Mouse (Mus musculus) MEL (cell line): ENCODE results near the gene Ccl4. TPM values are rescaled to one million over a fixed set of nuclear protein-coding genes. Genes with fewer than 3 reads are reported as not detected.

Experiments
- DNase-seq: peaks from one replicate; pipeline ENCODE4 v3.0.0; 2011; ENCODE audit warnings: low read depth, low spot score
- H3K27ac ChIP-seq: 2 replicates; pipeline ENCODE4 v1.5.1; 2012; ENCODE audit warnings: low read depth, mild to moderate bottlenecking, control low read depth, low read length, moderate library complexity; ENCODE audit not compliant: control insufficient read depth
- H3K27me3 ChIP-seq, 2 experiments: fragments of 150-350 bp in 1 of 2; sonication (generic) in 1 of 2; 2 replicates each; pipeline ENCODE4 v1.6.1; 2012; ENCODE audit warnings: low read length in 2 of 2, mild to moderate bottlenecking in 2 of 2, improper control_type of control experiment in 1 of 2, moderate library complexity in 1 of 2; ENCODE audit not compliant: insufficient read depth in 2 of 2, control insufficient read depth in 1 of 2
- H3K36me3 ChIP-seq, 2 experiments: 2 replicates each; pipeline ENCODE4 v1.6.1; 2012 to 2014; ENCODE audit warnings: low read length in 2 of 2, improper control_type of control experiment in 1 of 2, inconsistent platforms in 1 of 2, mild to moderate bottlenecking in 1 of 2; ENCODE audit not compliant: insufficient read depth in 2 of 2, control insufficient read depth in 1 of 2
- H3K4me1 ChIP-seq, 2 experiments: fragments of 150-350 bp in 1 of 2; sonication (generic) in 1 of 2; 2 replicates each; pipeline ENCODE4 v1.6.1; 2012; ENCODE audit warnings: low read length in 2 of 2, improper control_type of control experiment in 1 of 2, mild to moderate bottlenecking in 1 of 2; ENCODE audit not compliant: insufficient read depth in 2 of 2, control insufficient read depth in 1 of 2
- H3K4me3 ChIP-seq, 2 experiments: fragments of 150-350 bp in 1 of 2; sonication (generic) in 1 of 2; 2 replicates each; pipeline ENCODE4 v1.5.1; 2012; ENCODE audit warnings: low read depth in 2 of 2, low read length in 2 of 2, mild to moderate bottlenecking in 2 of 2, moderate library complexity in 2 of 2, control low read depth in 1 of 2, improper control_type of control experiment in 1 of 2; ENCODE audit not compliant: control insufficient read depth in 1 of 2, insufficient read depth in 1 of 2
- H3K79me2 ChIP-seq: 2 replicates; pipeline ENCODE4 v1.6.1; 2012; ENCODE audit warnings: mild to moderate bottlenecking, low read length, moderate library complexity; ENCODE audit not compliant: control insufficient read depth, poor library complexity, insufficient read depth
- H3K9ac ChIP-seq: 2 replicates; pipeline ENCODE4 v1.6.1; 2012; ENCODE audit warnings: low read depth, mild to moderate bottlenecking, control low read depth, low read length, moderate library complexity; ENCODE audit not compliant: control insufficient read depth, poor library complexity, severe bottlenecking
- H3K9me3 ChIP-seq: fragments of 150-350 bp; sonication (generic); replicated peaks from 2 replicates; pipeline ENCODE4 v1.6.1; 2012; ENCODE audit warnings: mild to moderate bottlenecking, low read length, improper control_type of control experiment, moderate library complexity; ENCODE audit not compliant: insufficient read depth
- BHLHE40 ChIP-seq: IDR thresholded peaks from 2 replicates; pipeline ENCODE4 v1.6.1; 2012; ENCODE audit warnings: low read depth, mild to moderate bottlenecking, inconsistent platforms, low read length, improper control_type of control experiment, borderline replicate concordance
- CHD1 ChIP-seq: IDR thresholded peaks from 2 replicates; pipeline ENCODE4 v1.6.1; 2012; ENCODE audit warnings: low read depth, mild to moderate bottlenecking, inconsistent platforms, low read length, improper control_type of control experiment
- CHD2 ChIP-seq: IDR thresholded peaks from 2 replicates; pipeline ENCODE4 v1.6.1; 2011; ENCODE audit warnings: low read length, improper control_type of control experiment
- CTCF ChIP-seq, 3 experiments: IDR thresholded peaks in 2 of 3; conservative IDR thresholded peaks in 1 of 3; 2 replicates each; pipeline ENCODE4 v1.5.1; 2011 to 2012; ENCODE audit warnings: low read length in 3 of 3, low read depth in 2 of 3, mild to moderate bottlenecking in 2 of 3, improper control_type of control experiment in 1 of 3, inconsistent platforms in 1 of 3, mixed read lengths in 1 of 3, moderate library complexity in 1 of 3; ENCODE audit not compliant: control insufficient read depth in 1 of 3, insufficient read depth in 1 of 3, poor library complexity in 1 of 3, severe bottlenecking in 1 of 3
- E2F4 ChIP-seq: IDR thresholded peaks from 2 replicates; pipeline ENCODE4 v1.6.1; 2011; ENCODE audit warnings: low read depth, low read length, improper control_type of control experiment, borderline replicate concordance
- ETS1 ChIP-seq: IDR thresholded peaks from 2 replicates; pipeline ENCODE4 v1.6.1; 2012; ENCODE audit warnings: low read depth, mild to moderate bottlenecking, inconsistent platforms, low read length, improper control_type of control experiment, moderate library complexity
- GABPA ChIP-seq: IDR thresholded peaks from 2 replicates; pipeline ENCODE4 v1.6.1; 2012; ENCODE audit warnings: low read depth, mild to moderate bottlenecking, inconsistent platforms, low read length, improper control_type of control experiment, moderate library complexity
- GATA1 ChIP-seq: IDR thresholded peaks from 2 replicates; pipeline ENCODE4 v1.6.1; 2011; ENCODE audit warnings: low read depth, low read length, improper control_type of control experiment
- HCFC1 ChIP-seq: IDR thresholded peaks from 2 replicates; pipeline ENCODE4 v1.6.1; 2012; ENCODE audit warnings: low read depth, mild to moderate bottlenecking, inconsistent platforms, low read length, improper control_type of control experiment, moderate library complexity
- JUND ChIP-seq: IDR thresholded peaks from 2 replicates; pipeline ENCODE4 v1.6.1; 2011; ENCODE audit warnings: low read depth, mild to moderate bottlenecking, improper control_type of control experiment, low read length
- KAT2A ChIP-seq: conservative IDR thresholded peaks from 2 replicates; pipeline ENCODE4 v1.6.1; 2012; ENCODE audit warnings: low read depth, low read length, improper control_type of control experiment, inconsistent platforms
- MAFK ChIP-seq: IDR thresholded peaks from 2 replicates; pipeline ENCODE4 v1.6.1; 2011; ENCODE audit warnings: low read depth, mild to moderate bottlenecking, low read length, improper control_type of control experiment, borderline replicate concordance
- MAX ChIP-seq: IDR thresholded peaks from 2 replicates; pipeline ENCODE4 v1.6.1; 2011; ENCODE audit warnings: low read length, improper control_type of control experiment
- MEF2A ChIP-seq: IDR thresholded peaks from 2 replicates; pipeline ENCODE4 v1.6.1; 2014; ENCODE audit warnings: low read depth, mild to moderate bottlenecking, inconsistent platforms, low read length, improper control_type of control experiment; ENCODE audit not compliant: poor library complexity, insufficient replicate concordance, severe bottlenecking; ENCODE audit errors: extremely low read depth
- MYB ChIP-seq: IDR thresholded peaks from 2 replicates; pipeline ENCODE4 v1.6.1; 2011; ENCODE audit warnings: mild to moderate bottlenecking, low read depth, low read length, improper control_type of control experiment
- NELFE ChIP-seq: IDR thresholded peaks from 2 replicates; pipeline ENCODE4 v1.6.1; 2011; ENCODE audit warnings: low read depth, low read length, improper control_type of control experiment
- NRF1 ChIP-seq: IDR thresholded peaks from 2 replicates; pipeline ENCODE4 v1.6.1; 2014; ENCODE audit warnings: low read depth, mild to moderate bottlenecking, inconsistent platforms, low read length, improper control_type of control experiment, moderate library complexity; ENCODE audit not compliant: poor library complexity, insufficient read depth, severe bottlenecking
- POLR2A ChIP-seq, 2 experiments: IDR thresholded peaks; 2 replicates each; pipeline ENCODE4 v1.6.1; 2011 to 2012; ENCODE audit warnings: low read length in 2 of 2, mild to moderate bottlenecking in 2 of 2, control low read depth in 1 of 2, improper control_type of control experiment in 1 of 2, low read depth in 1 of 2, moderate library complexity in 1 of 2; ENCODE audit not compliant: control insufficient read depth in 1 of 2, insufficient read depth in 1 of 2, poor library complexity in 1 of 2
- RAD21 ChIP-seq: IDR thresholded peaks from 2 replicates; pipeline ENCODE4 v1.6.1; 2011; ENCODE audit warnings: mild to moderate bottlenecking, low read depth, low read length, improper control_type of control experiment
- SIN3A ChIP-seq: IDR thresholded peaks from 2 replicates; pipeline ENCODE4 v1.6.1; 2012; ENCODE audit warnings: low read length, improper control_type of control experiment, inconsistent platforms
- TAL1 ChIP-seq: IDR thresholded peaks from 2 replicates; pipeline ENCODE4 v1.6.1; 2012; ENCODE audit warnings: mild to moderate bottlenecking, inconsistent platforms, low read length, moderate library complexity, mixed read lengths
- TBP ChIP-seq: IDR thresholded peaks from 2 replicates; pipeline ENCODE4 v1.8.0; 2011; ENCODE audit warnings: low read depth, low read length, improper control_type of control experiment
- UBTF ChIP-seq: IDR thresholded peaks from 2 replicates; pipeline ENCODE4 v1.6.1; 2012; ENCODE audit warnings: low read depth, mild to moderate bottlenecking, inconsistent platforms, low read length, improper control_type of control experiment, moderate library complexity, borderline replicate concordance; ENCODE audit not compliant: insufficient read depth
- USF2 ChIP-seq, 2 experiments: IDR thresholded peaks; 2 replicates each; pipeline ENCODE4 v1.6.1; 2011 to 2012; ENCODE audit warnings: improper control_type of control experiment in 2 of 2, low read length in 2 of 2, borderline replicate concordance in 1 of 2, inconsistent platforms in 1 of 2, low read depth in 1 of 2, mild to moderate bottlenecking in 1 of 2; ENCODE audit not compliant: insufficient read depth in 1 of 2
- ZKSCAN1 ChIP-seq: IDR thresholded peaks from 2 replicates; pipeline ENCODE4 v1.6.1; 2012; ENCODE audit warnings: low read depth, mild to moderate bottlenecking, inconsistent platforms, low read length, improper control_type of control experiment, moderate library complexity
- ZMIZ1 ChIP-seq: IDR thresholded peaks from 2 replicates; pipeline ENCODE4 v1.6.1; 2012; ENCODE audit warnings: low read depth, mild to moderate bottlenecking, inconsistent platforms, low read length, improper control_type of control experiment, moderate library complexity
- ZNF384 ChIP-seq: IDR thresholded peaks from 2 replicates; pipeline ENCODE4 v1.6.1; 2012; ENCODE audit warnings: low read depth, mild to moderate bottlenecking, inconsistent platforms, low read length, improper control_type of control experiment
- polyA plus RNA-seq, 2 experiments: library from polyadenylated mRNA; stranded (reverse) in 1 of 2; unstranded in 1 of 2; fragments of >175 nt in 1 of 2; fragments of >200 nt in 1 of 2; gene quantifications; 2 replicates each; pipeline versions ENCODE4 v1.2.1 to v1.2.4; 2012; ENCODE audit warnings: low replicate concordance in 2 of 2, low read depth in 1 of 2; ENCODE audit not compliant: insufficient read length in 2 of 2, insufficient read depth in 1 of 2, missing spikeins in 1 of 2
- total RNA-seq: library from RNA; depleted of rRNA; stranded (reverse); fragments of 300-350 nt; gene quantifications from 2 replicates; pipeline ENCODE4 v1.2.3, GENCODE M21; 2012; rRNA removed

The Ccl4 gene
- total RNA-seq: not detected in 2 replicates
- polyA plus RNA-seq: not detected

DNA sequence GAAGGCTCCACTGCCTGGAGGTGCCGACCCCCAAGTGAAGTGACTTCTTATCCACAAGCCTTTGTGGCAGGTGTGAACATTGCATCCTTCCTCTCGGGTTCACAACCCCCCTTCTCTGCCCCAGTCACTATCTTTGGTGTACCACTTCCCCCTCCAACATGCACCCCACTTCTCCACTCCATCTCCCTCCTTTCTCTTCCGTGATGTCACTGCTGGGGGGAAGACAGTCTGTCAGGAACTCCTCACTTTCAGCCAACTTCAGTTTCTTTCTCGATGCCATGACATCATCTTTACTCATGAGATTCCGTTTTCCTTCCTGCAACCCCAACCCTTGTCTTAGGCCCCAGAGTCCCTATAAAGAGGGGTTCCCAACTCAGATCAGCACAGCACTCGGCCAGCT lies at the start of gene Ccl4:
Gene Ccl4 (plus strand): TSS at position 381 of the 400 bp plus-strand sequence.
- Histone ChIP-seq H3K36me3 (no peaks in the 10 kb centered on the region), H3K79me2 (no peaks in the 10 kb centered on the region), H3K4me1 (no peaks in the 10 kb centered on the region), H3K27me3 (peaks cover 40 to 46% of the 10 kb centered on the region in 2 experiments), H3K9ac (no peak within 1 kb of the TSS), H3K4me3 (no peak within 1 kb of the TSS), H3K9me3 (no peaks in the 10 kb centered on the region), H3K27ac (no peak within 1 kb of the TSS)
- TF ChIP-seq KAT2A (no peak), GATA1 (no peak), E2F4 (no peak), BHLHE40 (no peak), ZMIZ1 (no peak), USF2 (IDR thresholded peaks at IDR 0.05; ENCODE audit: borderline replicate concordance in 1 of 2, insufficient read depth in 1 of 2, low read depth in 1 of 2, low read length in 2 of 2) (no peak), TBP (no peak), RAD21 (no peak), TAL1 (no peak), MAFK (no peak), MAX (no peak), GABPA (no peak), MEF2A (no peak), NELFE (no peak), SIN3A (no peak), CHD1 (no peak), HCFC1 (no peak), ZKSCAN1 (no peak)
- DNase-seq: no peak

DNA sequence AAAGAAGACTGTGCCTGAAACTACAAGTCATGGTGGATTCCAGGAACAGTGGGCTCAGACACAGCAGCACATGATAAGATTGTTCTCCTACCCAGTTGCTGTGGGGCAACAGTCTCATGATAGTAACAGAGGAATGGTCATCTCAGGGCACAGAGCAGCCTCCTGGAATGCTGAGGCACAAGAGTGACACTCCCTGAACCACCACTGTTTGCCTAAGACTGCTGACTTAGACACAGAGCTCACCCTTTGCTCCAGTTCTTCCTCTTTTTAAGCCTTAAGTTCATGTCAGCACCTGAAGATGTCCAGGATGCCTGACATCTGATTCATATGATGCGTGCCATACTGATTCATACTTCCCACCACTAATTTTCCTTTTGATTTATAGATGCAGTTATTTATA lies 45.8 kb upstream of the Ccl4 start:
- peak; percentile 15 for DNase-seq
- Histone ChIP-seq H3K4me3 (no peak overlapping the region), H3K27me3 (peaks cover 10 to 28% of the 10 kb centered on the region in 2 experiments), H3K9ac (no peak overlapping the region), H3K9me3 (no peaks in the 10 kb centered on the region), H3K27ac (no peak overlapping the region), H3K36me3 (no peaks in the 10 kb centered on the region), H3K4me1 (no peaks in the 10 kb centered on the region), H3K79me2 (no peaks in the 10 kb centered on the region)
- TF ChIP-seq MAFK: no peak
- TF ChIP-seq GATA1: no peak
- no peak for TF ChIP-seq ZNF384
- TF ChIP-seq CHD2: no peak
- no peak for TF ChIP-seq ZMIZ1
- no peak for TF ChIP-seq NRF1
- TF ChIP-seq JUND: no peak
- TF ChIP-seq CTCF (IDR thresholded peaks at IDR 0.05 in 2 of 3, conservative IDR thresholded peaks at IDR 0.05 in 1 of 3; ENCODE audit: control insufficient read depth in 1 of 3, insufficient read depth in 1 of 3, low read depth in 2 of 3, low read length in 3 of 3, poor library complexity in 1 of 3, severe bottlenecking in 1 of 3): no peak
- TF ChIP-seq MYB: no peak
- no peak for TF ChIP-seq RAD21
- no peak for TF ChIP-seq ETS1
- no peak for TF ChIP-seq POLR2A (IDR thresholded peaks at IDR 0.05; ENCODE audit: control insufficient read depth in 1 of 2, insufficient read depth in 1 of 2, low read depth in 1 of 2, low read length in 2 of 2, poor library complexity in 1 of 2)
- no peak for TF ChIP-seq UBTF
- TF ChIP-seq TAL1: no peak
